Mouse (Mus musculus): ENCODE results near the gene Zfp503.

The Zfp503 gene

GRCm38 (mm10) chr14:21968978-21969377 lies 20.4 kb downstream of the Zfp503 start:
- peak in 1 of 2 experiments; percentile 40 for DNase-seq (ENCODE audit: low spot score in 2 of 2)

- DNase-seq (ENCODE audit: low spot score in 2 of 2) = no peak
These were observed 21.9 kb downstream of the Zfp503 start for GRCm38 (mm10) chr14:21967375-21968010.

- DNase-seq (ENCODE audit: low spot score in 2 of 2) = no peak
These were observed 23.1 kb downstream of the Zfp503 start for GRCm38 (mm10) chr14:21966276-21966675.

GRCm38 (mm10) chr14:21962381-21963050 lies 26.9 kb downstream of the Zfp503 start:
- DNase-seq (ENCODE audit: low spot score in 2 of 2) = no peak

GRCm38 (mm10) chr14:21959243-21959642 lies 30.2 kb downstream of the Zfp503 start:
- DNase-seq (ENCODE audit: low spot score in 2 of 2) = no peak

GRCm38 (mm10) chr14:21958643-21959042 lies 30.8 kb downstream of the Zfp503 start:
- DNase-seq (ENCODE audit: low spot score in 2 of 2) = no peak

GRCm38 (mm10) chr14:21952541-21952940 lies 36.9 kb downstream of the Zfp503 start:
- DNase-seq (ENCODE audit: low spot score in 2 of 2) = no peak

GRCm38 (mm10) chr14:21951896-21952523 lies 37.4 kb downstream of the Zfp503 start:
- no peak for DNase-seq (ENCODE audit: low spot score in 2 of 2)

- DNase-seq (ENCODE audit: low spot score in 2 of 2) = no peak
These were observed 44.5 kb downstream of the Zfp503 start for GRCm38 (mm10) chr14:21944946-21945345.

- DNase-seq (ENCODE audit: low spot score in 2 of 2) = no peak
These were observed 47.8 kb downstream of the Zfp503 start for GRCm38 (mm10) chr14:21941581-21941980.

GRCm38 (mm10) chr14:21937116-21937515 lies 52.3 kb downstream of the Zfp503 start:
- DNase-seq (ENCODE audit: low spot score in 2 of 2) = no peak

GRCm38 (mm10) chr14:21936102-21936630 lies 53.2 kb downstream of the Zfp503 start:
- DNase-seq (ENCODE audit: low spot score in 2 of 2) = no peak

Data from spleen, postnatal 36 days (tissue).